Mouse (Mus musculus): Measurements from ENCODE around the gene 9130008F23Rik. TPM values are rescaled to one million over a fixed set of nuclear protein-coding genes. Genes with fewer than 3 reads are reported as not detected.

The 9130008F23Rik gene
- total RNA-seq (2012; rRNA removed) (not detected in 2 replicates), total RNA-seq (2014; rRNA removed) (not detected in 2 replicates), polyA plus RNA-seq (2012; ENCODE audit: insufficient read length, low read depth) (not detected in 2 replicates)

- no peak within 1 kb of the TSS for H3K9ac ChIP-seq (ENCODE audit: insufficient read depth, low read depth)
- dilution Hi-C loops (cut with MboI; ENCODE audit: extremely low pct_ligation_motif_present, extremely low pct_unique_long_range_greater_than_20kb, low sequenced_read_pairs): no loop called here
- no peak within 1 kb of the TSS for H3K4me2 ChIP-seq (ENCODE audit: insufficient read depth, low read depth, poor library complexity, severe bottlenecking)
- no peaks in the 10 kb centered on the region for H3K79me2 ChIP-seq (replicated peaks; ENCODE audit: control insufficient read depth, extremely low read depth, insufficient read depth, poor library complexity, severe bottlenecking)
- DNase-seq (ENCODE audit: extremely low read depth): no peak
- no peak within 1 kb of the TSS for H3K4me3 ChIP-seq (replicated peaks in 1 of 3; ENCODE audit: low read depth in 2 of 3, low read length in 2 of 3, poor library complexity in 1 of 3)
- H3K36me3 ChIP-seq (replicated peaks in 1 of 2; ENCODE audit: control insufficient read depth in 1 of 2, insufficient read depth in 1 of 2, low read length in 1 of 2): no peaks in the 10 kb centered on the region
- H3K27me3 ChIP-seq (replicated peaks): no peaks in the 10 kb centered on the region
- H3K27ac ChIP-seq (ENCODE audit: insufficient read depth, low read depth): no peak within 1 kb of the TSS
- no peaks in the 10 kb centered on the region for H3K4me1 ChIP-seq (ENCODE audit: control insufficient read depth in 1 of 2, insufficient read depth in 2 of 2)
- in situ Hi-C loops (cut with MboI; ENCODE audit: low pct_ligation_motif_present, low pct_unique_long_range_greater_than_20kb, low sequenced_read_pairs): no loop called here
- H3K9me3 ChIP-seq (replicated peaks; ENCODE audit: low read length): peaks cover 24% of the 10 kb centered on the region
- TF ChIP-seq JUND (conservative IDR thresholded peaks at IDR 0.05; ENCODE audit: low read depth, low read length) (no peak), MEF2A (IDR thresholded peaks at IDR 0.05; ENCODE audit: borderline replicate concordance, low read depth, low read length) (no peak), TCF12 (IDR thresholded peaks at IDR 0.05; ENCODE audit: low read depth, low read length) (no peak), USF2 (conservative IDR thresholded peaks at IDR 0.05; ENCODE audit: low read depth, low read length) (no peak), POLR2A (IDR thresholded peaks at IDR 0.05; ENCODE audit: low read depth, low read length) (no peak), POLR2AphosphoS2 (IDR thresholded peaks at IDR 0.05; ENCODE audit: low read depth, low read length) (no peak), SIN3A (IDR thresholded peaks at IDR 0.05; ENCODE audit: low read length) (no peak)
Measured at GRCm38 (mm10) chr17:40879924-40880691, at the start of gene 9130008F23Rik. Gene 9130008F23Rik (minus strand): TSS chr17:40880559.

- TF ChIP-seq ELF1 (IDR thresholded peaks at IDR 0.05; ENCODE audit: low read depth, low read length) (no peak), USF2 (conservative IDR thresholded peaks at IDR 0.05; ENCODE audit: low read depth, low read length) (no peak), ZNF384 (IDR thresholded peaks at IDR 0.05; ENCODE audit: low read depth, low read length) (no peak), BHLHE40 (IDR thresholded peaks at IDR 0.05; ENCODE audit: low read depth, low read length) (no peak), JUN (IDR thresholded peaks at IDR 0.05; ENCODE audit: insufficient read depth, low read depth, low read length) (no peak), USF1 (IDR thresholded peaks at IDR 0.05; ENCODE audit: low read depth, low read length) (no peak), ZC3H11A (IDR thresholded peaks at IDR 0.05; ENCODE audit: low read depth, low read length) (no peak), CHD2 (IDR thresholded peaks at IDR 0.05; ENCODE audit: low read length) (no peak), IRF4 (IDR thresholded peaks at IDR 0.05; ENCODE audit: low read depth, low read length) (no peak), TBP (conservative IDR thresholded peaks at IDR 0.05; ENCODE audit: low read depth, low read length) (no peak), GABPA (IDR thresholded peaks at IDR 0.05; ENCODE audit: insufficient replicate concordance, low read depth, low read length) (no peak), MAZ (IDR thresholded peaks at IDR 0.05; ENCODE audit: low read depth, low read length) (no peak)
- Histone ChIP-seq H3K4me3 (replicated peaks in 1 of 3; ENCODE audit: low read depth in 2 of 3, low read length in 2 of 3, poor library complexity in 1 of 3) (no peak overlapping the region), H3K9ac (ENCODE audit: insufficient read depth, low read depth) (no peak overlapping the region), H3K79me2 (replicated peaks; ENCODE audit: control insufficient read depth, extremely low read depth, insufficient read depth, poor library complexity, severe bottlenecking) (no peaks in the 10 kb centered on the region), H3K27ac (ENCODE audit: insufficient read depth, low read depth) (no peak overlapping the region), H3K4me1 (ENCODE audit: control insufficient read depth in 1 of 2, insufficient read depth in 2 of 2) (no peaks in the 10 kb centered on the region), H3K9me3 (replicated peaks; ENCODE audit: low read length) (no peaks in the 10 kb centered on the region), H3K36me3 (replicated peaks in 1 of 2; ENCODE audit: control insufficient read depth in 1 of 2, insufficient read depth in 1 of 2, low read length in 1 of 2) (no peaks in the 10 kb centered on the region), H3K4me2 (ENCODE audit: insufficient read depth, low read depth, poor library complexity, severe bottlenecking) (no peak overlapping the region), H3K27me3 (replicated peaks) (no peaks in the 10 kb centered on the region)
- dilution Hi-C loops (cut with MboI; ENCODE audit: extremely low pct_ligation_motif_present, extremely low pct_unique_long_range_greater_than_20kb, low sequenced_read_pairs): no loop called here
- in situ Hi-C loops (cut with MboI; ENCODE audit: low pct_ligation_motif_present, low pct_unique_long_range_greater_than_20kb, low sequenced_read_pairs): no loop called here
- DNase-seq (ENCODE audit: extremely low read depth): no peak
Measured at GRCm38 (mm10) chr17:40915499-40915898, 35.1 kb upstream of the 9130008F23Rik start.
